Mouse (Mus musculus) thymus, adult 2 months (tissue): Measurements from ENCODE around the gene Ube2g2.

Experiments used
- CTCF ChIP-seq: fragments of 200-500 bp; IDR thresholded peaks from 2 replicates; pipeline ENCODE4 v1.5.1; 2012; ENCODE audit warnings: mild to moderate bottlenecking, control low read depth, low read length, moderate library complexity, borderline replicate concordance; ENCODE audit not compliant: control insufficient read depth, poor library complexity, insufficient read depth; ENCODE audit errors: extremely low read depth
- POLR2A ChIP-seq: fragments of 200-500 bp; IDR thresholded peaks from 2 replicates; pipeline ENCODE4 v1.6.1; 2012; ENCODE audit warnings: mild to moderate bottlenecking, low read length, control low read depth, moderate library complexity; ENCODE audit not compliant: control insufficient read depth, poor library complexity, insufficient read depth; ENCODE audit errors: extremely low read depth

GRCm38 (mm10) chr10:77613409-77613808 is 8.7 kb upstream of the Ube2g2 start:
- TF ChIP-seq CTCF (no peak), POLR2A (no peak)
